Mouse (Mus musculus) CH12.LX (cell line): ENCODE data around the gene Il17f.

Experiments used
- BHLHE40 ChIP-seq: IDR thresholded peaks from 2 replicates; pipeline ENCODE4 v1.6.1; 2011; ENCODE audit warnings: mild to moderate bottlenecking, low read depth, low read length, improper control_type of control experiment
- CTCF ChIP-seq, 2 experiments: IDR thresholded peaks in 1 of 2; conservative IDR thresholded peaks in 1 of 2; 2 replicates each; pipeline ENCODE4 v1.5.1; 2011 to 2012; ENCODE audit warnings: low read depth in 2 of 2, low read length in 2 of 2, improper control_type of control experiment in 1 of 2, inconsistent platforms in 1 of 2, mild to moderate bottlenecking in 1 of 2, moderate library complexity in 1 of 2
- EP300 ChIP-seq: IDR thresholded peaks from 2 replicates; pipeline ENCODE4 v1.6.1; 2011; ENCODE audit warnings: low read length, improper control_type of control experiment
- KAT2A ChIP-seq: IDR thresholded peaks from 2 replicates; pipeline ENCODE4 v1.6.1; 2012; ENCODE audit warnings: low read length, improper control_type of control experiment, inconsistent platforms; ENCODE audit not compliant: insufficient replicate concordance
- MAFK ChIP-seq: IDR thresholded peaks from 2 replicates; pipeline ENCODE4 v1.6.1; 2011; ENCODE audit warnings: low read length, improper control_type of control experiment; ENCODE audit not compliant: insufficient replicate concordance
- MAX ChIP-seq: IDR thresholded peaks from 2 replicates; pipeline ENCODE4 v1.6.1; 2011; ENCODE audit warnings: low read length, improper control_type of control experiment
- MYC ChIP-seq: IDR thresholded peaks from 2 replicates; pipeline ENCODE4 v1.6.1; 2011; ENCODE audit warnings: low read depth, mild to moderate bottlenecking, improper control_type of control experiment, low read length
- NELFE ChIP-seq: IDR thresholded peaks from 2 replicates; pipeline ENCODE4 v1.6.1; 2011; ENCODE audit warnings: low read depth, low read length, improper control_type of control experiment
- PAX5 ChIP-seq: IDR thresholded peaks from 2 replicates; pipeline ENCODE4 v1.6.1; 2012; ENCODE audit warnings: low read length, inconsistent platforms, mixed read lengths
- POLR2A ChIP-seq: IDR thresholded peaks from 2 replicates; pipeline ENCODE4 v1.6.1; 2011; ENCODE audit warnings: low read depth, mild to moderate bottlenecking, improper control_type of control experiment, low read length
- RCOR1 ChIP-seq: conservative IDR thresholded peaks from 2 replicates; pipeline ENCODE4 v1.6.1; 2012; ENCODE audit warnings: low read depth, mild to moderate bottlenecking, inconsistent platforms, low read length, improper control_type of control experiment
- SIN3A ChIP-seq: IDR thresholded peaks from 2 replicates; pipeline ENCODE4 v1.6.1; 2012; ENCODE audit warnings: low read length, improper control_type of control experiment, inconsistent platforms
- ZKSCAN1 ChIP-seq: IDR thresholded peaks from 2 replicates; pipeline ENCODE4 v1.6.1; 2012; ENCODE audit warnings: low read depth, inconsistent platforms, low read length, improper control_type of control experiment, borderline replicate concordance
- ZNF384 ChIP-seq: IDR thresholded peaks from 2 replicates; pipeline ENCODE4 v1.6.1; 2012; ENCODE audit warnings: low read depth, low read length, improper control_type of control experiment, inconsistent platforms

GRCm38 (mm10) chr1:20801682-20802390 lies 11.4 kb upstream of the Il17f start:
- TF ChIP-seq MAX (no peak), POLR2A (0 out of 2 replicates have a peak, but pooled peaks have one; percentile 3), CTCF (conservative IDR thresholded peaks at IDR 0.05 in 1 of 2, IDR thresholded peaks at IDR 0.05 in 1 of 2; ENCODE audit: low read depth in 2 of 2, low read length in 2 of 2) (peak; percentile 7 to 65; a peak in 2 of 4 replicates), MYC (no peak), BHLHE40 (no peak), ZNF384 (no peak), EP300 (no peak), SIN3A (no peak), PAX5 (no peak), KAT2A (no peak), MAFK (0 out of 2 replicates have a peak, but pooled peaks have one; percentile 29), NELFE (no peak), ZKSCAN1 (no peak), RCOR1 (no peak)
